Mouse (Mus musculus) left cerebral cortex, postnatal 10 days (tissue): ENCODE results near the gene Enkd1. TPM values are rescaled to one million over a fixed set of nuclear protein-coding genes. Genes with fewer than 3 reads are reported as not detected.
A peak's percentile ranks its signal among the peaks of the same experiment; 100 is the strongest.

ENCODE experiments used
- DNase-seq, 2 experiments: peaks; one replicate each; pipeline ENCODE4 v3.0.0; 2021 to 2022; ENCODE audit warnings: low spot score in 2 of 2, mixed read lengths in 1 of 2; ENCODE audit errors: extremely low spot score in 1 of 2
- intact Hi-C: fragments of 180-260 bp; cut with DNase I; formaldehyde crosslinking; loops from one replicate; pipeline ENCODE4 v1.15.1; 2025
- total RNA-seq, 2 experiments: library from RNA; stranded (reverse); gene quantifications; 2 replicates each; pipeline ENCODE4 v1.2.3; 2021

Gene Enkd1
- total RNA-seq = 10 to 100 TPM; 12.3 to 13.5 TPM

DNA sequence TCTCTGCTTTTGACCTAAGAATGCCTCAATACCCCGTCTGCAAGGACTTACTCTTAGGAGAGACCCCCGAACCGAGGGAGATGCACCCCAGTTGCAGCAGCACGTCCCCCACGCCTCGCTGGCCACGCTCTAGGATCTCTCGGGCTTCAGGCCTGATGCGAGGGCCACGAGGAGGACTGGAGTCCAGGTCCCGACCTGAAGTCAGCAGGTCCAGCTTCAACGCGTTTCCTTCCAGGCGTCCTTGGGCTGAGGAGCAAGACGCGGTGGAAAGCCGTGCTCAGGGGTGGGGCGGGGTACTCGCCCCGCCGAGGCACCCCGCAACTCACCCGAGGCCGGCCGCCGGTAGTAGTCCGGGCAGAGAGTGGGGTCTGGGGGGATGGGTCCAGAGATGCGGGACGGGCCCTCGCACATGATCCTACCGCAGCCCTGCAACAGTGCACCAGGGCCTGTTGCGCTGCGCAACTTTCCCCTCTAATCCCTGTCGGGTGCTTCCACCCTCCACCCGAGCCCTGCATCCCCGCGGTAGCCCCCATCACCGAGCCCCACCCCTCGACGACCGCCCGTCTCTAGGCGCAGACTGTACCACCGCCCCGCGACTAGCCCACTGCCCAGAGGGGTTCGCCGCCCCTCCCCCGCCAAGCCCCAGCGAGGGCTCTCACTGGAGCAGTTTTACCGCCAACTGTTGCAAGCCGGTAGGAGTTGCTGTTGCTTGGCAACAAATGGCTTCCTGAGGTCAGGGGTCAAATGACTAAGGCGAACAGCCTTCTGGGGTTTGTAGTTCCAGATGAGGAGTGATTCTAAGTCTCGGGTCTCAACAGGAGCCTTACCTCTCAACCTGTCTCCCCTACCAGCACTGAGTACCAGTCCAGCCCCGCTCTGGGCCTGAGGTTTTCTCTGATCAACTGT, at the start of gene Enkd1, which contains the start of gene 4933405L10Rik:
Enkd1 (minus strand) TSS at position 713 of the 906 bp plus-strand sequence.
4933405L10Rik (plus strand) TSS at position 158 of the 906 bp plus-strand sequence.
- peak; percentile 91 to 94 for DNase-seq
- intact Hi-C loops = no loop called here

GRCm38 (mm10) chr8:105754688-105755087, 46.7 kb upstream of the Enkd1 start:
- no peak for DNase-seq
- intact Hi-C loops = no loop called here

DNA sequence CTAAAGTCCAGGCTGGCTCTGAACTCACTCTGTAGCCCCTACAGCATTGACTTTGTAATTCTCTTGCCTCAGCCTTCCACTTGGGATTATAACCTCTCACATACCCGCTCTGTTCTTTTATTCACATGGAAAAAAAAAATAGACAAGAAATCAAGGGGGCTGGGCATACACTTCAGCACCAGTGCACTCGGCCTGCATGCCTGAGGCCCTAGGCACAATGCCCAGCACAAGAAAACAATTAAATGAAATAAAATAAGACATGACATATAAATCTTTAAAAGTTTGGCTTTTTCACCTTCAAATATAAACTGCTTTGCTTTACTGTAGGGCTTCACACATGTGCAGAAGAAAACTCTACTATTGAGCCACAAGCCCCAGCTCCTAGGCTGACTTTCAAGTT, 45.9 kb upstream of the Enkd1 start:
- no peak for DNase-seq
- intact Hi-C loops = no loop called here

GRCm38 (mm10) chr8:105750606-105751005, 42.6 kb upstream of the Enkd1 start:
- peak; percentile 52 to 84 for DNase-seq
- intact Hi-C loops = no loop called here

DNA sequence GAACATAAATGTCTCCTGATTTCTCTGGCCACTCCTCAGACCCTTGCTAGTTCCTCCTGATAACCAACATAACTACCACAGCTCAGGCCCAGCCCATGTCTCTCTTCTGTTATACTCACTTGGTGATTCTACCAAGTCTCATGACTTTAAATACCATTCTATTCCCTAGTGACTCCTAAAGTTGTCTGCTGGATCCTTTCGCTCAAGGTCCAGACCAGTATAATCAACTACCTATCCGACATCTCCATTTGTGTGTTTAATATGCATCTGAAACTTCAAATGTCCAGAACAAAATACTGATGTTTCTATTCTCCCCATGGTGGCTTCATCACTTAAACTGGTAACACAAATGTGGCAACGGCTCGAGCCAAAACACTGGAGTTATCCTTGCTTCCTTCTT, 35.3 kb upstream of the Enkd1 start:
- intact Hi-C loops = no loop called here
- no peak for DNase-seq

GRCm38 (mm10) chr8:105739216-105739615, 31.2 kb upstream of the Enkd1 start:
- intact Hi-C loops = no loop called here
- no peak for DNase-seq

GRCm38 (mm10) chr8:105732186-105732585, 24.2 kb upstream of the Enkd1 start:
- no peak for DNase-seq
- intact Hi-C loops = no loop called here

- intact Hi-C loops = no loop called here
- DNase-seq = peak in 1 of 2 experiments; percentile 69
Observed at GRCm38 (mm10) chr8:105727397-105728124, 19.6 kb upstream of the Enkd1 start.

DNA sequence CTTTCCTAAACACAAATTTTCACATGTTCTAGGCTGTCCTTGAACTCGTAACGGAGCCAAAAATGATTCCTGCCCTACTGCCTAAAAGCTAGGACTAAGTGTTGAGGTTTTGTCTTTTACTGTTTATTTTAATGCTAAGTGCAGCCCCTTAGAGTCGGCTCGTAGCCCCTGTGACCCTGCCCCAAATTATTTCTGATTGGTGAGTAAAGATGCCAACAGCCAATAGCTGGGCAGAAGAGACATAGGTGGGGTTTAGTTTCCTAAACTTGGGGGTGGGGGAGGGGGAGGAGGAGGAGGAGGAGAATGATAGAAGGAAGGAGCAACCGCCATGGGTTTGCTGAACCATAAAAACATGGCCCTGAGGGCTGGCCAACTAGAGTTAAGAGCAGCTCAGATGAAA, 17.7 kb upstream of the Enkd1 start:
- DNase-seq = no peak
- intact Hi-C loops = no loop called here

DNA sequence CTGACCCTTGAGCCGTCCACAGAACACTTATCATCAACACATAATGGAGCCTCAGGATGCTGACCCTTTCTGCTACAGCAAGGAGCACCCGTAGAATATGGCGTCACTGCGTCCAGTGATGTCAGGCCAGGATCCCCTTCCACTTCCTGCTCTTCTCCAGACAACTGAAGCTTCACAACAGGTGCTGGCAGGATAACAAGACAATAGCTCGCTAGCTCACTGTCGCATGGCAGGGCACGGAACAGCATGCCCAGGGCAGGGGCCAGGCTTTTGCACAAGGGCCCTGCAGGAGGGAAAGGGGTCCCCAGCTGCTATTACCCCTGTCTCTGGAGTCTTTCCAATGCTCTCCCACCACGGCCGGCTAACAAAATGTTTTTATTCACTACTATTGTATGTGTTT, 14.9 kb upstream of the Enkd1 start:
- DNase-seq = no peak
- intact Hi-C loops = no loop called here

DNA sequence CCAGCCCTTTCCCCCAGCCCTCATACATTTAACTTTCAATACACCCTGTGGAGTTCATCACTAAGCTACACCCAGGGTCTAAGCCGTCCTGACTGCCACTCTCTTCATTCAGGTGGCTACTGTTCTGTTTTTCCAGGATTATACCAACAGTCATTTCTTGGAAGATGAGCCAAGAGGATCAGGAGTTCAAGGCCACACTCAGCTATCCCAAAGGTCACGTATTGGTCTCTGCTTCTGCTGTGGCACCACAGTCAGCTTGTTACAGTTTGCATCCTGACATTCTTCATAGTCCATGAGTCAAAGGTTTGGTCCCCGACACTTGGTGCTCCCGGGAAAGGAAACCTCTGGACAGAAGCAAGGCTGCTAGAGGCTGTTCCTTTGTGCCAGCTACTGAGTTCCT, 11.6 kb upstream of the Enkd1 start:
- no peak for DNase-seq
- intact Hi-C loops = no loop called here

GRCm38 (mm10) chr8:105716302-105716945, 8.4 kb upstream of the Enkd1 start:
- intact Hi-C loops = no loop called here
- DNase-seq = no peak

DNA sequence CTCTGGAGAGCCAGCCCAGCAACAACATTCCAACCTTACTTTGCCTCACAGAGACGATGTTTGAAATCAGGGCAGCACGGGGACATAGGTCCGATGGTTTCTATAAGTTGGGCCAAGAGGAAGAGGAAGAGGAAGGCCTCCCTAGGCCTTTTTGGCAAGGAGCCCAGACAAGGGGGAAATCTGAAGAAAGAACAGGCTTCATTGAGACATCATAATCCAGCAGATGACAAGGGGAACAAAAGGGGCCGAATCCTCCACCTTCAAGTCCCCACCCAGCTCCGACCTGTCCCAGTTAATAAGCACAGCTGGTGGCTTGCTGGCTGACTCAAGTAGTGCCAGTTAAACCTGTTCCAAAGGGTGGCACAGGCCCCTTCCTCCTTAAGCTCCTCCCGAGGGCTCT, 7.0 kb upstream of the Enkd1 start:
- intact Hi-C loops = loop anchor here (2.0 kb wide), 1 partner anchor 114 kb away; no protein-coding TSS in a partner anchor
- peak in 1 of 2 experiments; percentile 68 for DNase-seq

GRCm38 (mm10) chr8:105714139-105714538, 6.1 kb upstream of the Enkd1 start:
- intact Hi-C loops = loop anchor here (2.0 to 5.0 kb wide), 2 partner anchors 115 to 218 kb away; partner anchors contain the start of gene Ctrl
- peak; percentile 80 to 89 for DNase-seq

DNA sequence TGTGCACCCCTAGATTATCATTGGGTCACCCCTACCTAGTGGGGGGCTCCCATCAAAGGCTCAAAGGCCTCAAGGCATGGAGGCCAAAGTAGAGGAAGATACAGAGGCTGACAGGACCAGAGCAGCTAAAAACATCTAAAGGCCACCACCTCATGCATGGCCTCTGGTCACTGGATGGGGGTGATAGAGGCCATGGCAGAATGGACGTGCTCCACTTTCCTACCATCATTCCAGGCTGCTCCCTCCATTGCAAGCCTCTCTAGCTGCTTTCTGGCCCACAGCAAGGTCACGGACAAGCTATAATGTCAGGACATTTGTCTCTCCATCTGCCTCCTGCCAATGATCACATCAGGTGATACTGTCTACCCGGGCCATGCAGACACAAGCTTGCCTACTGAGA, 4.3 kb upstream of the Enkd1 start:
- DNase-seq = no peak
- intact Hi-C loops = loop anchor here (5.0 kb wide), 1 partner anchor 220 kb away; the partner anchor contains the start of gene Ctrl

DNA sequence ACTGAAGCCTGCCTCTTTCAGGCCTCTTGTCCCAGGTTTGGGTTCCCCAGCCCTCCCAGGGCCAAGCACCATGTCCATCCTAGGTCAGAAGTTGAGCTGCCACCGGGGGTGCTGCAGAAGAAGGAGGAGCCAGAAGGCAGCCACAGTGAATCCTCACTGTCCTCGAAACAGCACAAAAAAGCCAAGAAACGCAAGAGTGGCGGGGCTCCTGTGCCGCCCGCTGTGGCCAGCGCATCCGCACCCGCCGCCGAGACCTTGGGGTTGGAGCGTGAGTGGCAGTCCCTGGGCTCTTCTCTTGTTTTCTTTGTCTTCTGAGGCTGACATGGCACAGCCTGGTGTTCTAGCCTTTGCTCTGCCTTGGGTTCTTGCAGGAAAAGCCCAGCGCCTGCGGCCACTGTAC, 1.3 kb upstream of the Enkd1 start:
- no peak for DNase-seq
- intact Hi-C loops = no loop called here

GRCm38 (mm10) chr8:105708675-105709074, 665 bp upstream of the Enkd1 start:
- intact Hi-C loops = no loop called here
- no peak for DNase-seq

DNA sequence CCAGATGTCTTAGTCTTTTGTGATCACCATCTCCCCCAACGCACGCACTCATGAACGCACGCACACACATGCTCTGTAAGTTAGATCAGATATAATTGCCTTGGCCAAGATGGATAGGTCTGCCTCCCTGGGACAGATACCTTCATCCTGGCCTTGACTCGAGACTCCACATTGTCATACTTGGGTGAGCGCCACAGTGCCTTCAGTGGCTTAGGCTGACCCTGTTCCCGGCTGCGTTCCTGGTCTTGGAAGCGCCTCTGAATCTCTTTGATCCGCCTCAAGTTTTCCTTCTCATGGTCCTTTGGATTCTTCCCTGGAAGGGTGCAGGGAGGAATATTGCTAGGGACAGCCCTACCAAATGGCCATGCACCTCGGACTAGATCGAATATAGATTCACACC, 1.6 kb downstream of the Enkd1 start:
- intact Hi-C loops = no loop called here
- no peak for DNase-seq

- intact Hi-C loops = no loop called here
- no peak for DNase-seq
Observed at GRCm38 (mm10) chr8:105704955-105705354, 3.1 kb downstream of the Enkd1 start.
